Mouse (Mus musculus) stomach, adult 2 months (tissue): Measurements from ENCODE around the gene Slc35a2. TPM values are rescaled to one million over a fixed set of nuclear protein-coding genes. Genes with fewer than 3 reads are reported as not detected.

Experiments used
- polyA plus RNA-seq: library from polyadenylated mRNA; depleted of rRNA; stranded (reverse); fragments of >200 nt; gene quantifications from 2 replicates; pipeline ENCODE4 v1.2.3, GENCODE M21; 2012; rRNA removed

The Slc35a2 gene
- polyA plus RNA-seq = 74.9 and 99.5 TPM in 2 replicates

DNA sequence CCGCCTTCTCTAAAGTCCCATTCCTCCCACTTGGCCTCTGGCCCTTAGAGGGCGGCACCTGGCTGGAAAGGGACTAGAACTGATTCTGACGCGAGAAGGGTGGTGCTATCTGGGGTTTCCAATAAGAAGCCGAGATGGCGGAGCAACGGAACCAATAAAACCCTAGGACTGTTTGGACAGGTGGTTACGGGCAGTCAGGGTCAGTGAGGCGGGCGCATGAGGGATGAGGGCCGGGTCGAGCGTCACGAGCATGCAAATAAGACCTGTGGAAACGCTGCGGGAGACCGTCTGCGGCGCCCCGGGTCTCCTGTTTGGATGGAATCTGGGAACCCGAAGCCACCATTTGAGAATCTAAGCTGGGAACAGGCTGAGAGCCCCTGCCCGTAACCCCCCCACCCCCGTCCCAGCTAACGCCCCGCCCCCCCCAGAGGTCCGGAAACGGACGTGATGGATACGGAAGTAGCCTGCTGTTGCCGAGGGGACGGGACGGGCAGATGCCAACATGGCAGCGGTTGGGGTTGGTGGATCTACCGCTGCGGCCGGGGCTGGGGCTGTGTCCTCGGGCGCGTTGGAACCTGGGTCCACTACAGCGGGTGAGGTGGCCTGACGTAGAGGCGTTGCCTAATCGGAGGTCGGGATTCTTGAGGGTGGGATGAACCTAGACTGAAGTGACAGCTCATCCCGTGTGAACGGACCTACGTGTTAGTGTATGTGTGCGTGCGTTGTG, at the start of gene Slc35a2:
Gene Slc35a2, plus strand, starts transcription at position 188 of the 727 bp plus-strand sequence.

DNA sequence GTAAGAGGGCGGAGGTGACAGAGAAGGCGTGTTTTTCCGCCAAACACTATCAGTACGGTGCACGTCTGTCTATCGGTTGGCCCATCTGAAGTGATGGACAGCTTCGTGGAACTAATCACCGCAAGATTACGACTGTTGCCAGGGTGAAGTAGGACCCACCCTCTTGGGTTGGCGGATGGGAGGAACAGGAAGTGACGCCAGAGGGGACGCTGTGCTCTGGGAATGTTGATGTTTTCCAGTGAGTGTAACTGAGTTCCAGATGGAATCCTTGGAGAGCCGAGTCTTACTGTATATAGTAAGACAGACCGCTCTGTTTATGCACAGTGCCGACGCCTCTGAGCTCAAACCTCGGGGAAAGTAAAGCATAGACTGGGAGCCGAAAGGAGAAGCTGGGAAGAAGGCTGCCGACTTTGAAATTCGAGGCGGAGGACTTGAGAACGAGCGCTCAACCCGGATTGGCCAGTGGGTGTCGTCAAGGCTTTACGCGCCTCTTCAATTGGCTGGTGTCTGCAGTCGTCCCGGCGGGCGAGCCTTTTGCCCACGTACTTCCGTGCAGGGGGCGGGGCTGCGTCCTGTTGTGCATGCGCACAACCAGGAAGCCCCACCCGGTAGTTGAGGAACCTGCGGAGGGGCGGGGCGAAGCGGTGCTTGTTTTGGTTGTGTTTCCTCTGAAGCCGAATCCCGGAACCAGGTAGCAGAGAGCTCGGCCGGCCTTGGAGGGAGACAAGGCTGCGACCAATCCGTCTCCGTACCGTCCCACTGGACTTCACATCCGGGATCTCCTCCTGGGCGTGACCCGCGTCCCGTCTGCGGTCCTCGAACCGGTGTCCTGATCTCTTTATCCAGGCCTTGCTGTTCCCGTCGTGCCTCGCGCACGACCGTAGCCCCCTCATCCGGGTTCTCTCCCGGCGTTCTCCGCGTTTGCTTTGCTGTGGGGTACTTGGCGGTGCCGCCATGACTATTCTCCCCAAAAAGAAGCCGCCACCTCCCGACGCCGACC, 42.4 kb upstream of the Slc35a2 start, which contains the start of gene Otud5:
Gene Otud5, plus strand, starts transcription at position 202 of the 1,000 bp plus-strand sequence.

DNA sequence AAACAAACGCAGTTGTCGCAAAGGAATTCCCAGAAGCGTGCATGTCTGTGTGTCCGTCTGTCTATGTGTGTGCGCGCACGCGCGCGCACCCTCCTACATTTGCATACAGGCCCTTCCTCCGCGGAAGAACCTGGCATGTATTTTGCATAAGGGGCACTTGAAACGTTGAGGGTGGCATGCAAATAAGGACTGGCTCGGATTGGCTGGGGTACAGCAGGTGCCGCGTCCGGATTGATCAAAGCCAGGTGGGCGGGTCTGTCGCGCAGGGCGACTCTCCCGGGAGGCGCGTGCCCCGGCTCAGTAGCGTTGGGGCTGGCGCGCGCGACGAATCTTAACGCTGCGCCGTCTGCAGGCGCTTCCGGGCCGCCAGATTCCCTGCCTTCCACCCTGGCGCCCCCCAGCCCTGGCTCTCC, 5.8 kb upstream of the Slc35a2 start, which contains the start of gene Pim2:
Gene Pim2, plus strand, starts transcription at position 256 of the 413 bp plus-strand sequence.

DNA sequence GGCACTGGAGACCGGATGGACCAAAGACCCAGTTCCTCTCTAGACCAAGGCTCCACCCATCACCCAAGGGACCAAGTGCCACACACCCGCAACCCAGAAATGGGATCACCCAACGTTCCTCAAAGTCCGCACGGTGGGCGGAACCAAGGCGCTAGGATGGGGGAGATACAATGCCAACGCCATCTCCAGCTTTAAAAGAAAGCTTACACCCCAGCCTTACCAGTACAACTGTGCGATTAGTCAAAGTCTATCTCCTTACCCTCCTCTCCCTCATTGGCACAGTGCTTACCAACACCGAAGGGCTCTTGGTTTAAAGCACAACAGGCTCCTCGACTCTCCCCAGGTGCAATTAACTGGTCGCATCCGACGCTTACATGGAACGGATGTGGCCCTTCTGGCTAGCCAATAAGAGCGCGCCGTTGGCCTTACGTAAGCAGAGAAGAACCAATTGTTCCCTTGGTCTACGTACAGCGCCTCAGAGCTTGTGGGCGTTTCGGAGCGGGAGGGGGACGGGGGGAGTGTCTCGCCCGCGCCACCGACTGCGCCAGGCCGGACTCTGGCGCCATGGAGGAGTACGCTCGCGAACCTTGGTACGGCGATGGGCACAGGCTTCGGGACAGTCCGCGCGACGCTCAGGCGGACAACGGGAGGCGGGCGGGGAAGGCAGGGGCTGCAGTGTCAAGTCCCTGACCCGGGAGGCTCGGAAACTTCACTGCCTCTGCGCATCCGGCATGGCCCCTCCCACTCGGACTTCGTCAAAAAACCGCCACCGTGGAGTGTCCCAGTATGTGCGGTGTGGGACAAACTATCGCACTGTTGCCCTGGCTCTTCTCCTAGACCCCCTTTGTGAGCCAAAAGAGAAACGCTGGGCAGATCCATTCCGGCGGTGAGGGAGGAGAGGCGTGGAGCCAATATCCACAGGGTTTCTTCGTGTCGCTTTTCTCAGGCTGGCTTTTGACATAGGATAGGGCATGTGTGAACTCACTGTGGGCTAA, 15.3 kb downstream of the Slc35a2 start, which contains the start of the genes Pqbp1 and Timm17b:
Gene Pqbp1, minus strand, starts transcription at position 390 of the 995 bp plus-strand sequence.
Gene Timm17b, plus strand, starts transcription at position 478 of the 995 bp plus-strand sequence.

DNA sequence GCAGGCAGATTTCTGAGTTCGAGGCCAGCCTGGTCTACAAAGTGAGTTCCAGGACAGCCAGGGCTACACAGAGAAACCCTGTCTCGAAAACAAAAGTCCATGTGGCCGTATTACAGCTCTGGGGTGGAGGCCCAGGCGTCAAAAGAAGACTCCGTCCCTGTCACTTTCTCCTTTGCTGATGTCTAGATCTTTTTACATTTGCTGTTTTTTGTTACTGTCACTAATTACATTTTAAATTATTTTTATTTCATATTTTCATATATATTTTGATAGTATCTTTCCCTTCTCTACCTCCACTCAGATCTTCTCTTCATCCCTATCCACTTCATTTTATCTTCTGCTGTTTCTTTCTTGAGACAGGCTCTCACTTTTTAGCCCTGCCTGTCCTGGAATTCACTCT, 23.9 kb downstream of the Slc35a2 start, which contains the start of gene Gm10491:
Gene Gm10491, minus strand, starts transcription at position 101 of the 400 bp plus-strand sequence.

DNA sequence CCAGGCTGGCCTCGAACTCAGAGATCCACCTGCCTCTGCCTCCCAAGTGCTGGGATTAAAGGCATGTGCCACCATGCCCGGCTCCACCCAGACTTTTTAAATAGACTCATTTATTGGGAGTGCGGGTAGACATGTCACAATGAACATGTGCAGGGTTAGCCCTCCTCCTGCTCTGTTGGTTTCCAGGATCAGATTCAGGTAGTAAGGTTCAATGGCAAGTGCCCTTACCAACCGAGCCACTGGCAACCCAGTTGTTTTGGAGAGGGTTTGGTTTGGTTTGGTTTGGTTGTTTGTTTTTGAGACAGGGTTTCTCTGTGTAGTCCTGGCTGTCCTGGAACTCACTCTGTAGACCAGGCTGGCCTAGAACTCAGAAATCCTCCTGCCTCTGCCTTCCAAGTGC, 25.4 kb downstream of the Slc35a2 start, which contains the start of gene Gm10490:
Gene Gm10490, plus strand, starts transcription at position 301 of the 400 bp plus-strand sequence.

DNA sequence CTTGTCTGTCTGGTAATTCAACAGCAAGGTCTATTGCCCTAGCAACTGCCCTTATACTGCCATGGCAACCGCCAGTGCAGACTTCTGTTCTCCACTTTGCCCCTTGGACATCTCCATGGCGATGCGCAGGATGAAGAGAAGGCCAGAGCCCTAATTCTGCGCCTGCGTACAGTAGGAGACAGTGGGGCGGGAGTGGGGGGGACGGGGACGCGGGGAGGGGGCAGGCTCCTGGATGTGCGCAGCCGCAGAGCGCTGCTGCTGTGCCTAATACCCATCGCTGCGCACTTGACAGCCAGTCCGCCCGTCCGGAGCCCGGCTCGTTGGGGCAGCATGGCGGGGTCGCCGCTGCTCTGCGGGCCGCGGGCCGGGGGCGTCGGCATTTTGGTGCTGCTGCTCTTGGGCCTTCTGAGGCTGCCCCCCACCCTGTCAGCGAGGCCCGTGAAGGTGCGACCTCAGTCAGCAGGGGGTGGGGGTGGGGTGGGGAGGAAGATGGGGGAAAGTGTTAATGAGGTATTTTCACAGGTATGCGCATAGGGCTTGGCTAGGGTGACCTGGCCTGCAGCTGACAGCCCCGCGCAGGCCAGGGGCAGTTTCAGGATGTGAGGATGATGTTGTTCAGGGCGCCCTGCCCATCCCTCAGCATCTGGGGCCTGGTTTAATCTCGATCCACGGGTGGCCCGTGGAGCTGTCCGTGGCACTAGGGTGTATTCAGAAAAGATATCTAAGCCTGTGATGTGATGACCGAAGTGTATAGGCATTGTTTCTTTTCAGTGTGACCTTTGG, 36.0 kb downstream of the Slc35a2 start, which contains the start of gene Pcsk1n:
Gene Pcsk1n, plus strand, starts transcription at position 222 of the 783 bp plus-strand sequence.

DNA sequence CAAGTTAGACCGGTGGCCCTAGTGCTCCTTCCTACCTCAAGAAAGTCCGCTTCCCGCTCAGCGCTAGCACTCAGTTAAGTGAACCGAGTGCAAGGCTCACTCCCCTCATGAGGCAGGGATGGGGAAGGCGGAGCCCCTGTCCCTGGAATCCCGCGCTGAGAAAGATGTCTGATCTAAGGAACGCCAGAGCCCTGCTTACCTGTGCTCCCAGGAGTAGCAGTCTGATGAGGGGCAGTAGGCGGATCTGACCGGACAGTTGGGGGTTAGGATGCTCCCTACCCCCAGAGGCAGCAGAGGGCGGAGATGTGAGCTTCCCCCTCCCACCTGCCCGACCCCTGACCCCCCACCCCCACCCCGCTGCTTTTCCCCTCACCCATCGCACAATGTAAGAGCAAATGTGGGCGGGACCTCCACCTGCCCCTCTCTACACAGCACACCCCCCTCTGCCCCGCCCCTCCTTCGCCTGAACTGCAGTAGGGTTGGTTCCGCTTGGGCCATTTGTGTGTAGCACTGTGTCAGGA, 44.5 kb downstream of the Slc35a2 start, which contains the start of gene Eras:
Gene Eras, minus strand, starts transcription at position 338 of the 521 bp plus-strand sequence.

Other genes starting within 250 kb of the Slc35a2 start
- gene Syp, start 245.6 kb upstream of the Slc35a2 start, polyA plus RNA-seq = 3.9 and 4.8 TPM in 2 replicates
- 26.6 and 28.9 TPM in 2 replicates for gene Prickle3, start 226.8 kb upstream of the Slc35a2 start, polyA plus RNA-seq
- gene Plp2, start 212.6 kb upstream of the Slc35a2 start, polyA plus RNA-seq = 137 and 146 TPM in 2 replicates
- gene Magix, start 202.8 kb upstream of the Slc35a2 start, polyA plus RNA-seq = 6.1 and 6.6 TPM in 2 replicates
- gene Gpkow, start 186.9 kb upstream of the Slc35a2 start, polyA plus RNA-seq = 0.92 and 1.5 TPM in 2 replicates
- gene Wdr45, start 169.7 kb upstream of the Slc35a2 start, polyA plus RNA-seq = 18.3 and 20.3 TPM in 2 replicates
- gene Gm45208, start 161.8 kb upstream of the Slc35a2 start, polyA plus RNA-seq = 0.22 TPM in 1 of 2 replicates, not detected in the other
- gene Praf2, start 155.6 kb upstream of the Slc35a2 start, polyA plus RNA-seq = 30.1 and 36.8 TPM in 2 replicates
- gene Ccdc120, start 133.1 kb upstream of the Slc35a2 start, polyA plus RNA-seq = 20.8 and 24.6 TPM in 2 replicates
- gene Tfe3, start 121.5 kb upstream of the Slc35a2 start, polyA plus RNA-seq = 13.1 and 13.4 TPM in 2 replicates
- 6.6 and 7.6 TPM in 2 replicates for gene Gripap1, start 94.3 kb upstream of the Slc35a2 start, polyA plus RNA-seq
- gene Kcnd1, start 61.7 kb upstream of the Slc35a2 start, polyA plus RNA-seq = 0.38 and 0.56 TPM in 2 replicates
- 21.1 and 23.3 TPM in 2 replicates for gene Otud5, start 42.7 kb upstream of the Slc35a2 start, polyA plus RNA-seq
- 7.4 and 8.8 TPM in 2 replicates for gene Pim2, start 5.8 kb upstream of the Slc35a2 start, polyA plus RNA-seq
- gene Pqbp1, start 15.2 kb downstream of the Slc35a2 start, polyA plus RNA-seq = 27.2 and 28.7 TPM in 2 replicates
- 23.5 and 30.2 TPM in 2 replicates for gene Timm17b, start 15.3 kb downstream of the Slc35a2 start, polyA plus RNA-seq
- not detected in 2 replicates for gene Gm10491, start 23.8 kb downstream of the Slc35a2 start, polyA plus RNA-seq
- not detected in 2 replicates for gene Gm10490, start 25.5 kb downstream of the Slc35a2 start, polyA plus RNA-seq
- gene Pcsk1n, start 35.8 kb downstream of the Slc35a2 start, polyA plus RNA-seq = 15.1 and 39.9 TPM in 2 replicates
- gene Eras, start 44.6 kb downstream of the Slc35a2 start, polyA plus RNA-seq = not detected in 2 replicates
- gene Hdac6, start 63.9 kb downstream of the Slc35a2 start, polyA plus RNA-seq = 7.3 and 10.8 TPM in 2 replicates
- gene Gata1, start 94.0 kb downstream of the Slc35a2 start, polyA plus RNA-seq = 0.40 and 0.71 TPM in 2 replicates
- 1.6 and 1.7 TPM in 2 replicates for gene Glod5, start 134.5 kb downstream of the Slc35a2 start, polyA plus RNA-seq
- 2.3 and 2.6 TPM in 2 replicates for gene Suv39h1, start 190.7 kb downstream of the Slc35a2 start, polyA plus RNA-seq
- gene Was, start 206.5 kb downstream of the Slc35a2 start, polyA plus RNA-seq = 1.1 and 1.2 TPM in 2 replicates
- 65.3 and 68.4 TPM in 2 replicates for gene Wdr13, start 248.9 kb downstream of the Slc35a2 start, polyA plus RNA-seq